Mouse (Mus musculus): Measurements from ENCODE around the gene Eci1. TPM values are rescaled to one million over a fixed set of nuclear protein-coding genes. Genes with fewer than 3 reads are reported as not detected.
A peak's percentile ranks its signal among the peaks of the same experiment; 100 is the strongest.

Gene Eci1
- total RNA-seq, 2 experiments from 2014 or later: 2.7 to 4.3 TPM

- ATAC-seq (replicated peaks; ENCODE audit: low FRiP score, poor library complexity, severe bottlenecking): peak; percentile 91
Measured at GRCm38 (mm10) chr17:24469910-24470602, 43.6 kb downstream of the Eci1 start, which contains the start of the genes E4f1 and Pgp. Gene E4f1, minus strand, starts transcription at chr17:24470313. Gene Pgp, plus strand, starts transcription at chr17:24470392.

GRCm38 (mm10) chr17:24470701-24471527 is 44.5 kb downstream of the Eci1 start:
- ATAC-seq (replicated peaks; ENCODE audit: low FRiP score, poor library complexity, severe bottlenecking): peak; percentile 19

DNA sequence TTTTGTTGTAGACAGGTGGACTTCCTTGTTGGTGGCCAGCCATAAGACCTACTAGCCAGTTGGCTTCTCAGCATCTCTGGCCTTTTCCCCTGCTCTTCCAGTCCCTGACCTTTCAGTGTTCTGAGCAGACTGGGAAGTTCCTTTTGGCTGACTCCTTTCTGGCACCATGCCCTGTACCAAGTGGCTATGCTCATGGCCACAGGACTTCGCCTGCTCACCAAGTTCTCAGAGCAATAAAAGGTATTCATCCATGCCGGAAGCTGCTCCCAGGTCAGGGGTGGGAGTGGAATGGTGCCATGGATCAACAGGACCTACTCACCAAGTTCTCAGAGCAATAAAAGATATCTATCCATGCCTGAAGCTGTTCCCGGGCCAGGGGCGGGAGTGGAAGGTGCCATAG is 46.1 kb downstream of the Eci1 start:
- ATAC-seq (replicated peaks; ENCODE audit: low FRiP score, poor library complexity, severe bottlenecking): no peak

GRCm38 (mm10) chr17:24473612-24474275 is 47.3 kb downstream of the Eci1 start, which contains the start of gene Bricd5:
Gene Bricd5, plus strand, starts transcription at chr17:24473884.
- no peak for ATAC-seq (replicated peaks; ENCODE audit: low FRiP score, poor library complexity, severe bottlenecking)

DNA sequence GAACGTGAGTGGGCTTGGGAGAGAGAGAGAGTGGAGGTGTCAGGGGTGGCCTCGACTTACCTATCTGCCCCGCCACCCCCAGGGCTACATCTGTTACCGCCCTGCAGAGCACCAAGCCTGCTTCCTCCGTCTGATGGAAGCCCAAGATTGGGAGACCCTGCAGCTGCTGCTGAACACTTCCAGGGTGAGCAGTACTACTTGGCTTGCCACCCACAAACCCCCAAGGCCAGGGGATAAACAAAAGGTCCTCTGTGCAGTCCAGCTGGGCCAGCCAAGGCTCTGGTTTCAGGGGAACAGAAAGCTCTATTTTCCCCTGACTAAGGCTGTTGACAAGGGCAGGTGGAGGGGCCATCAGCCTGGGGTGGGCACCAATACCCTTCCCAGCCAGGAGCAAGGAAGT is 48.1 kb downstream of the Eci1 start:
- no peak for ATAC-seq (replicated peaks; ENCODE audit: low FRiP score, poor library complexity, severe bottlenecking)

- no peak for ATAC-seq (replicated peaks; ENCODE audit: low FRiP score, poor library complexity, severe bottlenecking)
Measured at GRCm38 (mm10) chr17:24475586-24475985, 49.1 kb downstream of the Eci1 start.

GRCm38 (mm10) chr17:24476022-24476776 is 49.8 kb downstream of the Eci1 start:
- ATAC-seq (replicated peaks; ENCODE audit: low FRiP score, poor library complexity, severe bottlenecking): no peak

DNA sequence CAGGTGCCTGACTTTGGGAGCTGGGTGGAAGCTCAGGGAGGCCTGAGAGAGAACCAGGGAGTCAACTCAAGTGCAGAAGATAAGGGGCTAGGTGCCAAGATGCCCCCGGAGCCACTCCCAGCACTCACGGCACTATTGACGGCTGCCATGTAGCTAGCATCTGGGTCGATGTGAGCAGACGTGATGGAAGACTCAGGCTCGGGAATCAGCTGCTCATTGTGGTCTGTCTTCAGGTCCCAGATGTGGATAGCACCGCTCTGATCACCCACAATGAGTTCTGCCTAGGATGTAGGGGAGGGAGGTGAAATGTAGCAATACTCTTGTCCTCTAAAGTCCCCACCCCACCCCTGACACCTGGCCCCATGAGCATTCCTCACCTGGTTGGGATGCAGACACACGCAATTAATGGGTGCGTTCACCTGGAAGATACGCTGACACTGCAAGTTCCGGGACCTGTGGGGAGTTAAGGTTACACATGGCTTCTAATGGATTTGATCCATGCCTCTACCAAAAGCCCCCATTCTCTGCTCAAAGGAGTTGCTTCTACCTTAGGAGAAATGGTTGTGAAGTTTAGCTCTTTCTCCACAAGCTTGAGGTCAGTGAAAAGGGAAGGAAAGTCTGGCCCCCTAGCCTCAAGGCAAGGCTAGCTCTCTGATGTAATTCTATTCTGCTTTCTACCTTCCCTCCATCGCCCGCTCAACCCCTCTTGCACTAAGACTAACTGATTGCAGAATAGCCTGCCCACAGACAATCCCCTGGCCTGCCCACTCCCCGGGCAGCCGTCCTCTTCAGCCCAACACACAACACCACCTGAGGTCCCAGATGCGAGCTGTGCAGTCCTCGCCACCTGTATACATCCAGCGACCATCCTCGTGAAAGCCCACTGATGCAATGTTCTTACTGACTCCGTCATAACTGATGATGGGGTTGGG is 50.9 kb downstream of the Eci1 start:
- ATAC-seq (replicated peaks; ENCODE audit: low FRiP score, poor library complexity, severe bottlenecking): no peak

DNA sequence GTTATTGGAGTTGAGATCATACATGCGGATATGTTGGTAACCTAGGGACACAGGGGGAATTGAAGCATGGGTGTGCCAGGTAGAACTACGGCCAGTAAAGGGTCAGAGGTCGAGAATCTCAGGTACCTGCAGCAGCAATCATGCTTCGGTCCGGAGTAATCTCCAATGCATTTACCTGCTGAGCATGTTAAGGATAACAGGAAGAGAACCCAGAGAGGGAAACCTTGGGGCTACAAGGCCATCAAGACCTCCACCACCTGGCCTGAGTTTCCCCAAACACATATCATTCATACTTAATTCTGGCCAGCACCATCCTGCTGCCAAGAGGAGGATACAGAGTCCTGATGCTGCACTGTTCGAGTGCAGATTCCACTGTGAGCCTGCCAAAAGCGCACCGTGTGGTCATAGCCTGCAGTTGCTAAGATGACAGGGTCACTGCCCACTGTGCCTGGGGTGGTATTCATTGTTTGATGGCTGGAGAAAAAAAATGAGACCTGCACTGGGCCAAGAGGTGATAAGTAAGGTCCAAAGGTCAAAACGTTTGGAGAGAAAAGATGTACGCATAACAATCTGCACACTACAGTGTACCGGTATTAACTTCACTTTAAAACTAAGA is 51.7 kb downstream of the Eci1 start:
- peak; percentile 8 for ATAC-seq (replicated peaks; ENCODE audit: low FRiP score, poor library complexity, severe bottlenecking)

DNA sequence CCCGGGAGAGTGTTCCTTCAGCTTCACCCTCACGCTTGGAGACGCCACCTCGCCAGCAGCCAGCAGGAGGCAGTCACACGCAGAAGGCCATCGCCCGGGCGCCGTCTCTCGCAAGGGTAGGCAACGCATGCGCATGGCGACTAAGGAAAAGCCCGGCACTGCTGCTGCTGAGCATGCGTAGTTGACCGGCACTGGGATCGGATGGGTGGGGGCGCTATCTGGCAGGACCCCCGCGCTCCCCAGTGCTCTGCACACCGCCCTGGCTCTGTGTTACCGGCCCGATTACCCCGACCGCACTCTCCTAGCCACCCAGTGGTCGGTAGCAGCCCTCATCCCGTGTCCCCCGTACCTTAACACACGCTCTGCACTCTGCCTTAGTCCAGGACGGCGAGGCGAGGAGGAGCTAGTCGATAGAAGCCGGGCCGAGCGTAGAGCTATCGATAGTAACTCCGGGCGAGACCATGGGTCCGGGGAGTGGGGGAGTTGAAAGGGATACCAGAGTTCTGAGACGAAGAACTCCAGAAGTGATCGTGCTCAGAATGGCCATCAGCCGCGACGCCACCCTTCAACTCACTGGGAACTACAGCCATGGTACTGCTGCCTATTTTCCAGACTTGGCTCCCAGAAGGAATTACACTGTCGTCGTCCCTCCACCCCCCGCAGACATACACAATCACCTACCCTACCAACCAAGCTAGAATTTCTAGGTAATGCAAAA is 52.4 kb downstream of the Eci1 start, which contains the start of gene Mlst8:
Gene Mlst8, minus strand, starts transcription at position 416 of the 718 bp plus-strand sequence.
- peak; percentile 91 for ATAC-seq (replicated peaks; ENCODE audit: low FRiP score, poor library complexity, severe bottlenecking)

DNA sequence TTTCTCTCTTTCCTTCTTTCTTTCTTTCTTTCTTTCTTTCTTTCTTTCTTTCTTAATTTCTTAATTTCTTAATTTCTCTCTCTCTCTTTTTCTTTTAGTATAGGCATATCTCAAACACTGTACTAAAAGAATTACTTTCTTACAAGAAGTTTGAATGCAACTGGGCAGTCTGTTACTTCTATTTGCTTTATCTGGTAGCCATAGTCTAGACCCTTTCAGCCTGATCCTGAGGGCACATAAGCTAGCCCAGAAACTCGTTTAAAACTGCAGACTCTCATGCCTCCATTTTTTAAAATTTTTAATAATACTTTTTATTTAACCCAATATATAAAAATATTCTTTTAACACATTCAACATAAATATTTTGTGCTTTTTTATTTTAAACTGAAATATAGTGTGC is 53.0 kb downstream of the Eci1 start:
- no peak for ATAC-seq (replicated peaks; ENCODE audit: low FRiP score, poor library complexity, severe bottlenecking)

GRCm38 (mm10) chr17:24480201-24480826 is 53.9 kb downstream of the Eci1 start:
- ATAC-seq (replicated peaks; ENCODE audit: low FRiP score, poor library complexity, severe bottlenecking): no peak

- ATAC-seq (replicated peaks; ENCODE audit: low FRiP score, poor library complexity, severe bottlenecking): no peak
Measured at GRCm38 (mm10) chr17:24481027-24481815, 54.8 kb downstream of the Eci1 start.

DNA sequence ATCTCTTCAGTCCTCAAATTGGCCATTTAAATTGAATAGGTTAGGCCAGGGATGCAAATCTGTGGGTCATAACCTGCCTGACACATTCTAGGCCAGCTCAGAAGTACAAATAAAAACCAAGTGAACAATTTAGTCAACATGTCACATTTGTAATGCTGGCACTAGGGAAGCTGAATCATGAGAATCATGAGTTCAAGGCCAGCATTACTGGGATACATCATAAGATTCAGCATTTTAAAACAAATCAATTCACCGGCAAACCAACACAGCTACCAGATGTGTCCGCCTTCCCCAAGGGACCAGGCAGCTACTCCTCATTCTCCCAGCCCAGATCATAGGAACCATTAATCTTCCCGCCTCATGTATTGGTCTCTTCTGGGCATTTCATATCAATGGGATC is 57.1 kb downstream of the Eci1 start:
- no peak for ATAC-seq (replicated peaks; ENCODE audit: low FRiP score, poor library complexity, severe bottlenecking)

DNA sequence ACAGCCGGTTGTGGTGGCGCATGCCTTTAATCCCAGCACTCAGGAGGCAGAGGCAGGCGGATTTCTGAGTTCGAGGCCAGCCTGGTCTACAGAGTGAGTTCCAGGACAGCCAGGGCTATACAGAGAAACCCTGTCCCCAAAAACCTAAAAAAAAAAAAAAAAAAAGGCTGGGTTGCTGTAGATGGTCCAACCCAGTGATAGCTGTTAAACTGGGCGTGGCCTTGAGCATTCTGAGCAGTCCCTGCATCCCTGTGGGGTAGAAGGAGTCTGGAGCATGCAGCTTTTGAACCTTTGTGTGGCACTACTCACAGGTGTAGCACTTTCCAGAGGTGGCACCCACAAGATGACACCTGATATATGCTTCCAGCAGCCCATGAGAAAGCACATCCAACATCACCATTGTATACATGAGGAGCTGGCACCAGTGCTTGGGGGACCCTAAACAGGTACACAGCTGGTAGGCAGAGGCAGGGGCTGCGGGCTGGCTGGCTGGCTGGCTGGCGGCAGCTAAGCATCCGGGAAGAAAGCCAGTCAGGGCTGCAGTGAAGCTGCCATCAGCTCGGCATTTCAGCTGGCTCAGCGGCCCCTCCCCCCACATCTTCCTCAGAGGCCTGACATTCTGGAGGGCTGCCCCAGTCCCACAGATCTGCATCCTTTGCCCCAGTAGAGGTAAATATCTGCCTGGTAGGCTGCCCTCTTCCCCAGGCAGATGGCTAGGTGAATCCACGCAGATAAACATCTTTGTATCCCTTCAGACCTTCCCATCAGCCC is 58.8 kb downstream of the Eci1 start:
- no peak for ATAC-seq (replicated peaks; ENCODE audit: low FRiP score, poor library complexity, severe bottlenecking)

- ATAC-seq (replicated peaks; ENCODE audit: low FRiP score, poor library complexity, severe bottlenecking): no peak
Measured at GRCm38 (mm10) chr17:24488186-24488661, 61.8 kb downstream of the Eci1 start, which contains the start of gene Caskin1. Gene Caskin1, plus strand, starts transcription at chr17:24488601.

Measured in erythroblast, adult 5-6 weeks (primary cell).